Mouse (Mus musculus) olfactory bulb, adult 2 months (tissue): ENCODE data around the gene Sh3rf1. TPM values are rescaled to one million over a fixed set of nuclear protein-coding genes. Genes with fewer than 3 reads are reported as not detected.

ENCODE experiments used
- H3K27ac ChIP-seq: fragments of 200-500 bp; 2 replicates; pipeline ENCODE4 v1.5.1; 2012; ENCODE audit warnings: low read depth, low read length; ENCODE audit not compliant: insufficient read depth
- H3K4me1 ChIP-seq: fragments of 200-500 bp; 2 replicates; pipeline ENCODE4 v1.6.1; 2012; ENCODE audit warnings: low read length; ENCODE audit not compliant: control insufficient read depth, insufficient read depth
- H3K4me3 ChIP-seq: fragments of 200-500 bp; 2 replicates; pipeline ENCODE4 v1.5.1; 2012; ENCODE audit warnings: mild to moderate bottlenecking, low read depth, low read length, moderate library complexity; ENCODE audit not compliant: insufficient read depth
- CTCF ChIP-seq: fragments of 200-500 bp; IDR thresholded peaks from 2 replicates; pipeline ENCODE4 v1.5.1; 2012; ENCODE audit warnings: low read depth, mild to moderate bottlenecking, low read length, moderate library complexity; ENCODE audit not compliant: insufficient read depth
- POLR2A ChIP-seq: fragments of 200-500 bp; IDR thresholded peaks from 2 replicates; pipeline ENCODE4 v1.6.1; 2012; ENCODE audit warnings: mild to moderate bottlenecking, low read depth, low read length, moderate library complexity; ENCODE audit not compliant: insufficient read depth
- WGBS: fragments of 180-500 bp; shearing (Covaris S2); methylation state at CpG from one replicate; pipeline ENCODE4 v1.1.7; 2018; 5-methylcytosine and 5-hydroxymethylcytosine counted together
- polyA plus RNA-seq: library from polyadenylated mRNA; stranded (reverse); fragments of >200 nt; gene quantifications from 2 replicates; pipeline ENCODE4 v1.2.4, GENCODE M21; 2012; ENCODE audit warnings: low replicate concordance; ENCODE audit not compliant: missing spikeins, insufficient read depth, insufficient read length

Gene Sh3rf1
- polyA plus RNA-seq, 1 experiment, result 73.8 TPM

DNA sequence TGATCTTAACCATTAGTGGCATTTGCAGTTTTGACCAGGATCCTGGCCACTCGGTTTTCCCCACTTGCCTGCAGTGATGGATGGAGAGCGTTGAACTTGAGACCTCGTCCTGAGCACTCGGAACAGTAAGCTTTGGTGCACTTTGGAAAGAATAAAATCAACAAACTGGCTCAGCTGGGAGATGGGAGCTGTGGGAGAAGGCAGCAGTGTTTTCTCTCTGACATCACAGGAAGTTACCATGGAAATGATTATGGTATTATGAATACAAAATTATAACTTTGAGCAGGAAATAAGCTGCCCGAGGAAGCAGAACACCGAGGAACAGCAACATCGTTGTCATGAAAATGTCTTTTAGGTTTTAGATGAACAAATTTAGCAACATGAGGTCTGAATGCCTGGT lies 65.0 kb downstream of the Sh3rf1 start:
- Histone ChIP-seq H3K4me3 (no peak overlapping the region), H3K27ac (peak overlapping the region; percentile 41; the same call in 1 of the 2 replicates), H3K4me1 (peaks cover 7% of the 10 kb centered on the region)
- TF ChIP-seq CTCF, result no peak
- no peak for TF ChIP-seq POLR2A
- WGBS, result 39% methylated on average over 7 of the region's 7 CpGs

DNA sequence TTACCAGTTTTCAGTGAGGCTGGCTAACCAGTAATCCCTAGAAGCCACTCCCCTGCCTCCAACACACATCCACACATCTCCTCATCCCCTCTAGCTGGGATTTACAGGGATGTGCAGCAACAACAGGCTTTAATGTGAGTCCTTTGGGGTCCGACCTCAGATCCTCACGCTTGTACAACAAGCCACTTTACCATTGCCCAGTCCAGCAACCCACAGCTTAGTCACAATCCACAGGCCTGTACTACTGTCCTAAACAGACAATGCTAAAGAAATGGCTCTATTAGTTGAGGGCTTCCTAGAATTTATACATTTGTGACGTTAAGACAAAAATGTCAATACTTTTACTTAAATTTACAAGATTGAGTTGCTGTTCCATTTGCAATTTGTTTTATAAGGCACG lies 71.4 kb downstream of the Sh3rf1 start:
- no peak overlapping the region for H3K27ac ChIP-seq
- TF ChIP-seq POLR2A (no peak), CTCF (no peak)
- peaks cover 6% of the 10 kb centered on the region for H3K4me1 ChIP-seq
- 94% methylated on average over 4 of the region's 4 CpGs for WGBS
- H3K4me3 ChIP-seq, result no peak overlapping the region

DNA sequence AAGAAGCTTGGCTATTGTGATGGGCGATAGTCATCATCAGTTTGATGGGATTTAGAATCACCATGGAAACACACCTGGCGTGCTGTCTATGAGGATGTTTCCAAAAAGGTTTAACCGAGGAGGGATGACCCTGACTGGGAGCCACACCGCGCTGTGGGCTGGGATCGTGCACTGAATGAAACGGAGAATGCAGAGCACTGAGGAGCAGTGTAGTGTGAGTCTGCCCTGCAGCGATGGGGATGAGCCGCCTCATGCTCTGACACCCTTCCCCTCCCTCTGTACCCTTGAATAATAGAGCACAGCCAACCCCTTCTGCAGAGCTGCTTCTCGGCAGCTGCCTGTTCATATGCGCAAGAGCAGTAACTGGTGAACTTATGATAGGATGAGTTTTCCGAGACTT lies 71.8 kb downstream of the Sh3rf1 start:
- TF ChIP-seq CTCF (no peak), POLR2A (no peak)
- WGBS, result 63% methylated on average over 12 of the region's 12 CpGs
- no peak overlapping the region for H3K27ac ChIP-seq
- H3K4me1 ChIP-seq, result peaks cover 6% of the 10 kb centered on the region
- H3K4me3 ChIP-seq, result no peak overlapping the region

DNA sequence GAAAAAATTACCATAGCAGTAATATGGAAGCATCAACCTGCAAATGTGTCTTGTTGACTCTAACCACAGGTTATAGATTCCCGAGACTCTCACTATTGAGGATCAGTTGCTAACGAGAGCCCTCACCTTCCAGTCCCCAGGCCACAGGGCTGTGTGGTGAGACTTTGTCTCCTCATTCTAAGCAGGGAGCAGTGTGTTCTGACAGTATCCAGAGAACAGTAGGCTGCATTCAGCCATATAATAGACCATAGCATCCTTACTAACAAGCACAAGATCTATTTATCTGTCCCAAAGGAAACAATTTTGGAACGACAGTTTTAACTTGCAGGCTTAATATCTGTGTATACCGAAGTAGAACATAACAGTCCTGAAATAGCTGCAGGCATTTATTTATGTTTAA lies 75.2 kb downstream of the Sh3rf1 start:
- no peak overlapping the region for H3K4me3 ChIP-seq
- H3K4me1 ChIP-seq, result peaks cover 6% of the 10 kb centered on the region
- H3K27ac ChIP-seq, result no peak overlapping the region
- WGBS, result 41% methylated on average over 4 of the region's 4 CpGs
- TF ChIP-seq POLR2A, result no peak
- no peak for TF ChIP-seq CTCF

DNA sequence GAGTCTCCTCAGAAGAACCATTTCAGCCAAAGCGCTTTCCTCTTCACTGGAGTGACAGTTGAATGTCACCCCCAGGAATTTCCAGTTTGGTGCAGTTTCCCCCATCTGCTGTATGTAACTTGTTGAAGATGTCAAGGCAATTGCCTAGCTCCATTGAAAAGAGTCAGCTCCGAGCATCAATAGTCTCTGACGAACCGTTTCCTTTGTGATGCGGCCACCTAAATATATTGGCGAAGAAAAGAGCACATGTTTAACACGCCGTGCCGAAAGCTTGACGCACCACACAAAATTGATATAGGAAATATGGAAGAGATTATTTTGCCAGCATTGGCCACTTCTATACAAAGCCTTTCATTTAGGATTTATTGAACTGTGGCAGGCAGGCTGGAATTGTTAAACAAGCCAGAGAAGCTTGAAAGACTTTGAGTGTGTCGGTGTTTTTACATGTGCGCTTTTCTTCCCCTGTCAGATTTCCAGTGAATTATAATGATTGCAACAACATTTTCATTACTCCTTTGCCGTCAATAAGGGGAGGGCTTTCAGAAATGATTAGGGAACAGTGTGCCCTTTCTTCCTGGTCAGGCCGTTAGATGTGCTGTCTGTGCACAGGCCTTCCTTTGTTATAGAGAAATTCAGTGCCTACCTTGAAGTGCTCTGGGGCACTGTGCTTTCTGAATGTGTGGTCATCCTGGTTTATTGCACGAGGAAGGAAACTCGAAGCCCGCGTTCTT lies 77.8 kb downstream of the Sh3rf1 start:
- Histone ChIP-seq H3K27ac (no peak overlapping the region), H3K4me3 (no peak overlapping the region), H3K4me1 (peaks cover 5% of the 10 kb centered on the region)
- 84% methylated on average over 18 of the region's 18 CpGs for whole genome bisulfite sequencing
- no peak for TF ChIP-seq POLR2A
- TF ChIP-seq CTCF, result no peak

DNA sequence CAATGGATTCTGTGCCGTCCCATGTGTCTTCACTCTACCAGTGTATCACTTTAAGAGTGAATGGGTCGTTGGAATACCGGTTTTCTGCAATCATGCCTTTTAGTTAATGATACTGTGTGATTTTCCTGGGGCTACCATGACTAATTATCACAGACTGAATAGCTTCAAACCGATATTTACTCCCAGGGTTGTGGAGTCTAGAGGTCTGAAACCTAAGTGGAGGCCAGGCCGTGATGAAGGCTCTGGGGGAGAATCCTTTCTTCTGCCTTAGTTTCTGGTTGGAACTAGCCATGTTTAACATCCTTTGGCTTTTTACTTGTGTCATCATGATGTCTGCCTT lies 78.3 kb downstream of the Sh3rf1 start:
- 60% methylated on average over 5 of the region's 5 CpGs for WGBS

DNA sequence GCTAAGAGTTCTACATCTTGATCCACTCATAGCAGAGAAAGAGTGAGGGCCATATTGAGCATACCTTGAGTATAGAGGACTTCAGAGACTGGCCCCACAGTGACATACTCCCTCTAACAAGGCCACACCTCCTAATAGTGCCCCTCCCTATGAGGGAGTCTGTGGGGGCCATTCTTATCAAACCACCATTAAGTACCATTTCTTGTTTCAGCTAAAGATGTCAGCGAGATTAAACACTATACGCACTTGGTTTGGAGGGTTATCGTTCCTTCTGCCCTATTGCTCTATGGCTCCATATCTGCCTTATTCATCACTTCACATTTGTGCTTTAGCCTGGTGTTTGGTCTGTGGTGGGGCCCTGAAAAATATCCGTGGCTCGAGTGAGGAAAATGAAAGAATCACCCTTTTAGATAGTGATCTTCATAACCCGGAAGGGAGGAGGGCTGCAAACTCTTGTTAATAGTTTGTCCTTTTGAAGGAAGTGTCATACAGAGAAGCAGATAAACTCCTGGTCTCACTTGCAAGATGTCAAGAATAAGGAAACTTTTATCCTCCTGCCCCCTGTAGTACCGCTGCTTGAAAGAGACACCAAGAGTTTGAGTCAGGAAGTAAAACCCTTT lies 81.9 kb downstream of the Sh3rf1 start:
- Histone ChIP-seq H3K4me3 (no peak overlapping the region), H3K27ac (no peak overlapping the region), H3K4me1 (peaks cover 8% of the 10 kb centered on the region)
- 94% methylated on average over 7 of the region's 7 CpGs for WGBS
- TF ChIP-seq POLR2A, result no peak
- no peak for TF ChIP-seq CTCF

More for the DNA sequence above, 78.3 kb downstream of the Sh3rf1 start:
- H3K4me1 ChIP-seq, result peaks cover 6% of the 10 kb centered on the region
- TF ChIP-seq POLR2A, result no peak
- TF ChIP-seq CTCF, result no peak
- H3K27ac ChIP-seq, result no peak overlapping the region
- no peak overlapping the region for H3K4me3 ChIP-seq

DNA sequence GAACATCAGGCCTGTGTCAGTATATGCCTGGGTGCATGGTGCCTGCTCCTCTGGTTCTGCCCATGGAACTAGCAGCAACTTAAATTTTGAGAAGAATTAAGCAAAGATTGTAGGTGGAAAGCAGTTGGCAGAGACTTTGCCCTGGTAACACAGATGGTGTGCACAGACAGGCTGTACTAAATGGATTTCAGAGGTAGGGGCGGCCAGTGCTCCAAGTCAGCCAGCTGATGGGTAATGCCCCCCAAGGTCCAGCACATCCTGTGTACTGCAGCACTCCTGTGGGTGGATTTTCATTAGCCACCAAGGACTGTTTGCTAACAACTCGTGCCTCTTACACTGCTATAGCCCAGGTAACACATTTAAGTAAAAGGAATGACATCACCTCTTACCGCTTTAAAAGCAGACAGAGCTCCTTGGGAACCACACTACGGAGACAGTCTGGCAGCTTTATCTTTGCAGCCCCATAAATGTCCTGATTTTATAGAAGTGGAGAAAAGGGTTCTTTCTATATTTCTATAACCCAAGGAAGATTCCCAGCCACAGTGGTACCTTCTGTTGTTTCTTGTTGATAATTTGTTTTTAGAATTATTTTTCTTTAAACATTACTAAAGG lies 82.9 kb downstream of the Sh3rf1 start:
- no peak overlapping the region for H3K4me3 ChIP-seq
- H3K4me1 ChIP-seq, result peaks cover 8% of the 10 kb centered on the region
- 91% methylated on average over 4 of the region's 4 CpGs for WGBS
- no peak overlapping the region for H3K27ac ChIP-seq
- TF ChIP-seq POLR2A, result no peak
- no peak for TF ChIP-seq CTCF

DNA sequence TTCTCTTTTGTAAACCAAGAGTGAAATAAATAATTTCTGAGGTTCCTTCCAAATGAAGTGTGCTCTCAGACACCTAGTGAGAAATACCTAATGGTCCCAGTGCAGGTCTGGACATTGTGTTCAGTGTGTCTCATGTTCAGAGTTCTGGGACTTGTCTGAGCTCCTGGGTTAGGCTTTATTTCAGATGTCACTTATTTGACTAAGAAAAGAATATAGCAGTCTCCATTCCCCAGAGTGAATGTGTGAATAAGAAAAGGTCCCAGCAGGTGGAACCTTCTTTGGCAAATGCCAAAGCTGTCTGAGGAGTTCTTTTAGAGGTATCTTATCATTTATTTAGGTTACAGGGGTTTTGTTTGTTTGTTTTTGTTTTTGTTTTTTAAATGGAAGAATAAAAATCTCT lies 85.2 kb downstream of the Sh3rf1 start:
- TF ChIP-seq CTCF, result no peak
- no peak for TF ChIP-seq POLR2A
- no peak overlapping the region for H3K4me3 ChIP-seq
- H3K27ac ChIP-seq, result no peak overlapping the region
- peaks cover 10% of the 10 kb centered on the region for H3K4me1 ChIP-seq
